Mouse (Mus musculus) lung, embryonic 14.5 days (tissue): ENCODE measurements at regions not wholly inside any gene's neighbourhood (a gene's known extent, or its start where the extent isn't known, plus 50 kb on each side); places are given as distances from the start of the nearest gene placed in this dataset.
A peak's percentile ranks its signal among the peaks of the same experiment; 100 is the strongest.

ENCODE experiments used
- ATAC-seq: fragments of 200-750 bp; cut with Nextera tagmentation; 2 replicates; pipeline ENCODE4 v1.8.0; 2017; ENCODE audit warnings: mild to moderate bottlenecking, moderate TSS enrichment, moderate library complexity; ENCODE audit not compliant: insufficient read depth
- DNase-seq: peaks from one replicate; pipeline ENCODE4 v3.0.0-alpha.2; 2015
- H3K27ac ChIP-seq: fragments of 300-500 bp; sonication (generic); 2 replicates; pipeline ENCODE4 v1.5.1; 2014; ENCODE audit warnings: low read depth, mild to moderate bottlenecking, moderate library complexity
- H3K27me3 ChIP-seq: fragments of 300-500 bp; sonication (generic); 2 replicates; pipeline ENCODE4 v1.6.1; 2014; ENCODE audit warnings: low read length, control low read depth; ENCODE audit not compliant: insufficient read depth
- H3K36me3 ChIP-seq: fragments of 300-500 bp; sonication (generic); 2 replicates; pipeline ENCODE4 v1.6.1; 2014; ENCODE audit warnings: control low read depth; ENCODE audit not compliant: insufficient read depth
- H3K4me1 ChIP-seq: fragments of 300-500 bp; sonication (generic); 2 replicates; pipeline ENCODE4 v1.6.1; 2014; ENCODE audit warnings: antibody characterized with exemption, control low read depth; ENCODE audit not compliant: insufficient read depth
- H3K4me2 ChIP-seq: fragments of 300-500 bp; sonication (generic); 2 replicates; pipeline ENCODE4 v1.6.1; 2014; ENCODE audit warnings: mild to moderate bottlenecking
- H3K4me3 ChIP-seq: fragments of 300-500 bp; sonication (generic); 2 replicates; pipeline ENCODE4 v1.5.1; 2014; ENCODE audit warnings: low read depth, low read length
- H3K9ac ChIP-seq: fragments of 300-500 bp; sonication (generic); 2 replicates; pipeline ENCODE4 v1.6.1; 2014
- H3K9me3 ChIP-seq: fragments of 300-500 bp; sonication (generic); 2 replicates; pipeline ENCODE4 v1.6.1; 2016; ENCODE audit warnings: low read depth, low read length, control low read depth
- CTCF ChIP-seq: IDR thresholded peaks from 2 replicates; pipeline ENCODE4 v1.5.1; 2016; ENCODE audit warnings: antibody characterized with exemption, low read depth
- WGBS: fragments of 180-500 bp; shearing (Covaris S2); extraction: QIAGEN DNeasy Blood & Tissue Kit; methylation state at CpG from one replicate; pipeline ENCODE4 v1.1.7; 2014; 5-methylcytosine and 5-hydroxymethylcytosine counted together

GRCm38 (mm10) chr17:83101035-83101434 is 114.1 kb upstream of the Pkdcc start:
- no peaks in the 10 kb centered on the region for H3K36me3 ChIP-seq
- no peak overlapping the region for H3K27ac ChIP-seq
- DNase-seq: no peak
- 0 out of 2 replicates have a peak, but pooled peaks cover 7% of the 10 kb centered on the region for H3K4me1 ChIP-seq
- ATAC-seq: 0 out of 2 replicates have a peak, but pooled peaks have one; percentile 30
- no peak overlapping the region for H3K4me3 ChIP-seq
- TF ChIP-seq CTCF: no peak
- H3K4me2 ChIP-seq: no peak overlapping the region
- no peaks in the 10 kb centered on the region for H3K9me3 ChIP-seq
- H3K27me3 ChIP-seq: no peaks in the 10 kb centered on the region
- H3K9ac ChIP-seq: no peak overlapping the region
- WGBS: 46% methylated on average over 7 of the region's 7 CpGs

- WGBS: 88% methylated on average over 14 of the region's 14 CpGs
- DNase-seq (no peak), ATAC-seq (no peak)
- no peaks in the 10 kb centered on the region for H3K27me3 ChIP-seq
- H3K36me3 ChIP-seq: no peaks in the 10 kb centered on the region
- no peak for TF ChIP-seq CTCF
- H3K9me3 ChIP-seq: no peaks in the 10 kb centered on the region
- H3K4me1 ChIP-seq: 0 out of 2 replicates have a peak, but pooled peaks cover 3% of the 10 kb centered on the region
- no peak overlapping the region for H3K4me2 ChIP-seq
- H3K4me3 ChIP-seq: no peak overlapping the region
- H3K9ac ChIP-seq: no peak overlapping the region
- H3K27ac ChIP-seq: no peak overlapping the region
Observed at GRCm38 (mm10) chr17:83101756-83102155, 113.3 kb upstream of the Pkdcc start.

- DNase-seq: peak; percentile 66
Observed at GRCm38 (mm10) chr17:83102675-83103412, 112.2 kb upstream of the Pkdcc start.

GRCm38 (mm10) chr17:83108151-83108550 is 106.9 kb upstream of the Pkdcc start:
- H3K4me1 ChIP-seq: peaks cover 28% of the 10 kb centered on the region
- no peak overlapping the region for H3K9ac ChIP-seq
- DNase-seq (peak; percentile 85), ATAC-seq (peak; percentile 66)
- no peaks in the 10 kb centered on the region for H3K27me3 ChIP-seq
- H3K36me3 ChIP-seq: no peaks in the 10 kb centered on the region
- no peak overlapping the region for H3K4me3 ChIP-seq
- no peak overlapping the region for H3K27ac ChIP-seq
- TF ChIP-seq CTCF: no peak
- H3K4me2 ChIP-seq: peak overlapping the region; percentile 23; the same call in 1 of the 2 replicates
- H3K9me3 ChIP-seq: no peaks in the 10 kb centered on the region
- WGBS: 10% methylated on average over 10 of the region's 10 CpGs

More at GRCm38 (mm10) chr17:83102675-83103412, 112.2 kb upstream of the Pkdcc start:
- Histone ChIP-seq H3K36me3 (no peaks in the 10 kb centered on the region), H3K9me3 (no peaks in the 10 kb centered on the region), H3K4me2 (no peak overlapping the region), H3K4me1 (0 out of 2 replicates have a peak, but pooled peaks cover 3% of the 10 kb centered on the region), H3K9ac (no peak overlapping the region), H3K27ac (no peak overlapping the region), H3K4me3 (no peak overlapping the region), H3K27me3 (no peaks in the 10 kb centered on the region)
- ATAC-seq: peak; percentile 52; the same call in 1 of the 2 replicates
- 45% methylated on average over 6 of the region's 6 CpGs for WGBS
- TF ChIP-seq CTCF: no peak

GRCm38 (mm10) chr17:83109792-83110440 is 105.2 kb upstream of the Pkdcc start:
- H3K27ac ChIP-seq: peak overlapping the region; percentile 86
- peak; percentile 89 for ATAC-seq
- peaks cover 36% of the 10 kb centered on the region for H3K4me1 ChIP-seq
- peak; percentile 94 for DNase-seq
- H3K27me3 ChIP-seq: no peaks in the 10 kb centered on the region
- no peak overlapping the region for H3K9ac ChIP-seq
- H3K36me3 ChIP-seq: no peaks in the 10 kb centered on the region
- H3K4me3 ChIP-seq: no peak overlapping the region
- 11% methylated on average over 10 of the region's 10 CpGs for WGBS
- peak overlapping the region; percentile 29; the same call in 1 of the 2 replicates for H3K4me2 ChIP-seq
- H3K9me3 ChIP-seq: no peaks in the 10 kb centered on the region
- no peak for TF ChIP-seq CTCF

- Histone ChIP-seq H3K27ac (peak overlapping the region; percentile 86), H3K4me3 (no peak overlapping the region), H3K9me3 (no peaks in the 10 kb centered on the region), H3K9ac (no peak overlapping the region), H3K27me3 (no peaks in the 10 kb centered on the region), H3K4me1 (peaks cover 43% of the 10 kb centered on the region), H3K36me3 (no peaks in the 10 kb centered on the region), H3K4me2 (peak overlapping the region; percentile 29; the same call in 1 of the 2 replicates)
- 13% methylated on average over 8 of the region's 8 CpGs for WGBS
- ATAC-seq (no peak), DNase-seq (peak; percentile 57)
- no peak for TF ChIP-seq CTCF
Observed at GRCm38 (mm10) chr17:83110556-83110955, 104.5 kb upstream of the Pkdcc start.

- 34% methylated on average over 4 of the region's 4 CpGs for WGBS
- no peak for DNase-seq
- no peak for TF ChIP-seq CTCF
- no peak overlapping the region for H3K27ac ChIP-seq
- H3K36me3 ChIP-seq: no peaks in the 10 kb centered on the region
- no peak overlapping the region for H3K4me3 ChIP-seq
- no peak for ATAC-seq
- peaks cover 28% of the 10 kb centered on the region for H3K4me1 ChIP-seq
- H3K27me3 ChIP-seq: no peaks in the 10 kb centered on the region
- no peaks in the 10 kb centered on the region for H3K9me3 ChIP-seq
- no peak overlapping the region for H3K9ac ChIP-seq
- H3K4me2 ChIP-seq: no peak overlapping the region
Observed at GRCm38 (mm10) chr17:83115146-83115545, 99.9 kb upstream of the Pkdcc start.
